Mouse (Mus musculus) splenic B cell, adult 2 months (primary cell): Measurements from ENCODE around the gene Ltbp1.
"Not testable (repeated sequence)": the region's sequence is repeated elsewhere in the genome, so short reads cannot be mapped to it uniquely, and the experiment has no call there.

Experiments used
- DNase-seq: peaks from one replicate; pipeline ENCODE4 v3.0.0-alpha.2; 2011; ENCODE audit warnings: low read depth, low spot score
- H3K27me3 ChIP-seq: 2 replicates; pipeline ENCODE4 v1.6.1; 2012; ENCODE audit warnings: mild to moderate bottlenecking, low read length, moderate library complexity, mixed read lengths; ENCODE audit not compliant: control insufficient read depth, poor library complexity, insufficient read depth, severe bottlenecking
- H3K36me3 ChIP-seq: 2 replicates; pipeline ENCODE4 v1.6.1; 2012; ENCODE audit warnings: mild to moderate bottlenecking, low read length, moderate library complexity, mixed read lengths; ENCODE audit not compliant: control insufficient read depth, poor library complexity, insufficient read depth, severe bottlenecking

Gene Ltbp1

DNA sequence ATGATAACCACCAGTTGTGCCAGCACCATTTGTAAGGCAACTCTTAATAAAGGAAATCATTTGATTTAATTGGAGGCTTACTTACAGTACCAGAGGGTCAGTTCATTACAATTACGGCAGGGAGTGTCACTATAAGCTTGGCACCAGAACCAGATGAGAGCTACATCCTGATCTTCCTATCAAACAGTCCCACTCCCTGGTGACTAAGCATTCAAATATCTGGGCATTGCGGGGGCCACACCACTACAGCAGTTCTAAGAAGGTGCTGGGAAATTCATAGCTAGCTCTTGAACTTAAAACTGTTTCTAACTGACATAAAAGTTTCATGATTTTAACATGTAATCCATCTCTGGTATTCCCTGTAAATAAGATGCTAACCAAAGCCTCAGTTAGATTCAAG, 134.4 kb downstream of the Ltbp1 start:
- no peak for DNase-seq

DNA sequence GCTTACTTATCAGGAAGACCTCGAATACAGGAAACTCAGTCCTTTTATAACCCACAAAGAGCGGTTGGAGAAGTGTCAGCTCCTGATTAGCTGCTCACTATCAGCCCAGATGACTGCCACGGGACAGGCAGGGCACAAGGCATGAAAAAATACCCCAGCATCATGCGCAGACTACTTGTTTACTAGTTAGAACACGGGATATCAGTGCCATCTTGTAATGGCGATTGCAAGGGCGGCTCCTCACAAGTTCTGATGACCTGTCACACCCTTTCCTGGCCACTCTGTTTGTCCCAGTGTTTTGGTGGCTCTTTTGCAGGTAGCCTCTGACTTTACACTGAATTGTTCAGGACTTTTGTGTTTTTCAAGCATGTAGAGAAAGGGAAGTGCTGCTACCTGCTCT, 137.5 kb downstream of the Ltbp1 start:
- not testable (repeated sequence) for H3K36me3 ChIP-seq, H3K27me3 ChIP-seq, DNase-seq

More for the DNA sequence above, 134.4 kb downstream of the Ltbp1 start:
- H3K27me3 ChIP-seq: no peaks in the 10 kb centered on the region
- no peaks in the 10 kb centered on the region for H3K36me3 ChIP-seq

DNA sequence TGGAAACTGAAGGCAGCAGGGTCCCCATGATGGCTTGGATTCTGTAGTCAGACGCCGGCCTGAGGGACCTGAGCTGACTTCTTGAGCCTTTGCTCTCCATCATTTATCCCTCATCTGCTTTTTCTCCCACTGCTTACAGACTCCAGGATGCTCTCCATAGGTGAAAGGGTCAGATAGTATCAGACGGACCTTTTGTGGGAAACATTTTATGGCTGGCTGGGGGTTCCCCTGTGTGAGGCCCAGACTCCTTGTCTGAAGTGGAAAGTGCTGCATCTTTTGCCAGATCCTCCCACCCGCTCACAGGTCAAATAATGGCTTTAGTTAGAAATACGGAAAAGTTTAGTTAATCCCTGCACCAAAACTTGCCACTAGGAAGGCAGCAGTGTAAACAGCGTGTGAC, 138.6 kb downstream of the Ltbp1 start:
- no peaks in the 10 kb centered on the region for H3K27me3 ChIP-seq
- no peaks in the 10 kb centered on the region for H3K36me3 ChIP-seq
- DNase-seq: no peak

DNA sequence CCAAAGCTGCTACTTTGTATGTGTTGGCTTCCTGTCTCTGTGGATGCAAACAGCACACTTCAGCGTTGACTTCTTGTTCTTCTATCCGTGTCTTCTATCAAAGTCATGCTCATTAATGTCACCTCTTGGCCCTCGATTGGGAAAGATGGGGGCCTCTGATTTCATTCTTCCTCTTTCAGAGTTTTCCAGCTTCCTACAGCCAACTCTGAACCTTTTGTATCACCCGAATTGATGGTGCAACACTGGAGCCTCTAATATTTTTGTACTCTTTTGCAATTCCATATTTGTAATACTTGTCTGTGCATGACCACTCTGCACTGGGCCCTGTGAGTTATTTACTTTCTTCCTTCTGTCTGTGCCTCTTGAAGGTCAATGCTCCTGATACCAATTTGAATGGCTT, 141.8 kb downstream of the Ltbp1 start:
- no peak for DNase-seq
- Histone ChIP-seq H3K27me3 (no peaks in the 10 kb centered on the region), H3K36me3 (no peaks in the 10 kb centered on the region)

DNA sequence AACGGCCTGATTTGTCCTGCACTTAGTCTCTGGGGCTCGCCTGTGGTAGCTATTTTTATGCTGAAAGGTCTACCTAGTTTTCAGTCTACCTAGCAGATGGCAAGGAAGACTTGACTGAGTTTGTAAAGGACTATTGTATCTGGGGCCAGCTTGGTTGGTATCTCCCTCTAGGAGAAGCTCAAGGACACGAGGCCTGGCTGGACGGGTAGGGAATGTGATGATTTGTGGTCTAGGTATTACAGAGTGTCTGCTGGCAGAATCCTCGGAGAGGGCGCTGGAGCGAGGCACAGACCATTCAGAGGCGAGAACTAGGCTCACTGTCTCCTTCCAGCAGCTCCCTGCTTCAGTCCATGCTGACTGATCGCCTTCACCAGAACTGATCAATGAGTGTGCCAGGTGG, 146.4 kb downstream of the Ltbp1 start:
- H3K27me3 ChIP-seq: no peaks in the 10 kb centered on the region
- no peak for DNase-seq

DNA sequence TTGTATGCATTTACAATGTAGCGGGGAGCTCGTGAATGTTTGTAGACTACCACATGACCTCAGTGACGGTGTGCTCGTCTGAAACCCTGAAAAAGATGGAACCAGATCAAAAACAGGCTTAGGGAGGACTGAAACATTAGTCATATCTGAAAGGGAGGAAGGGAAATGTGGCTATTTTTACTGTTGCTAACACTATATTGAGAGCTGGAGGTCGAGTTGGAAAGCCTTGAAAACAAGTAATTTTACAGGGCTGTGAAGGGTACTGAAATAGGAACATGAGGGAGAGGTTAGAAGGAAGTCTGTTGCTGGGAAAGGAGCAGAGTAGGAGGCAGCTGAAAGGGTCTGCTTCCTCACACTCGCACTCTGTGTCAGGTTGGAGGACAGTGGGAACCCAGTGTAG, 147.7 kb downstream of the Ltbp1 start:
- Histone ChIP-seq H3K36me3 (no peaks in the 10 kb centered on the region), H3K27me3 (no peaks in the 10 kb centered on the region)
- no peak for DNase-seq

More for the DNA sequence above, 146.4 kb downstream of the Ltbp1 start:
- H3K36me3 ChIP-seq: no peaks in the 10 kb centered on the region

DNA sequence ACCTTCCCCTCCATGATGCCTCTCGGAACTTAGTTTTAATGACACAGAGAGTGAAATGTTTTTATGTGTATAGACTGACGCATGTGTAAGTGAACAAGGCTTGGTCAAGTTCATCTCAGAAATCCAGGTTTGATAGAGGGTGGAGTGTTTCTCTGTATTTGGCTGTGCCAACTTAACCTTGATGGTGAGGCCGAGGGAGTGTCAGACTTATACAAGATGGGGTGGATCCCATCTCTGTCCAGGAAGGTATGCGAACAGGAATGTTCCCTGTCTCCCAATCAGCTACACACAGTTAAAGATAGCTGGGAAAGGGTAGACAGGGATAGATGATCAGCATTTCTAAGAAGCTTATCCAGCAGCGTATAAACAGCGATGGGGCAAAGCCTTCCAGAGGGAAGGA, 153.0 kb downstream of the Ltbp1 start:
- H3K36me3 ChIP-seq: no peaks in the 10 kb centered on the region
- DNase-seq: no peak
- no peaks in the 10 kb centered on the region for H3K27me3 ChIP-seq

DNA sequence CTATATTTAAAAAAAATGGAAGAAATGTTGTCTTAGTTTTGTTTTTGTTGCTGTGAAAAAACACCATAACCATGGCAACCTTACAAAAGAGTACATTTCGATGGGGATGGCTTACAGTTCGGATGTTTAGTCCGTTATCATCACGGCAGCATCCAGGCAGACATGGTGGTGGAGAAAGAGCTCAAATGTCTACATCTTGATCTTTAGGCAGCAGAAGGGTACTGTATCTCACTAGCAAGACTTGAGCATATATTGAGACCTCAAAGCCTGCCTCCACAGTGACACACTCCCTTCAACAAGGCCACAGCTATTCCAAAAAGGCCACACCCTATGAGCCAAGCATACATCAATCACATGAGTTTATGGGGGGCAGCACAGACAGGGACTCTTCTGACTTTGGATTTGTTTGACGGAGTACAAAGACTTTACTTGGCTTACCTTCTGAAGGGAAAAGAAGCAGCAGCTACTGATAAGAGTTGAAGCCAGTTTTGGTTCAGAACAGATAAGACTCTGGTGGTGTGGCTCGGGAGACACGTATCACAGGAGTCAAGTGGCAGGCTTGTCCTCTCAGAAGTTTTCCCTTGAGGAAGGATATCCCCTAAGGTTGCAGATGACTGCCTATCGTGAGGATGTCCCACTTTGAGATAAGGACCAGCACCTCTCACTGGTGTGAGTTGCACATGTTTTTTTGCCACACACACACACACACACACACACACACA, 153.9 kb downstream of the Ltbp1 start:
- Histone ChIP-seq H3K27me3 (no peaks in the 10 kb centered on the region), H3K36me3 (no peaks in the 10 kb centered on the region)
- DNase-seq: no peak

DNA sequence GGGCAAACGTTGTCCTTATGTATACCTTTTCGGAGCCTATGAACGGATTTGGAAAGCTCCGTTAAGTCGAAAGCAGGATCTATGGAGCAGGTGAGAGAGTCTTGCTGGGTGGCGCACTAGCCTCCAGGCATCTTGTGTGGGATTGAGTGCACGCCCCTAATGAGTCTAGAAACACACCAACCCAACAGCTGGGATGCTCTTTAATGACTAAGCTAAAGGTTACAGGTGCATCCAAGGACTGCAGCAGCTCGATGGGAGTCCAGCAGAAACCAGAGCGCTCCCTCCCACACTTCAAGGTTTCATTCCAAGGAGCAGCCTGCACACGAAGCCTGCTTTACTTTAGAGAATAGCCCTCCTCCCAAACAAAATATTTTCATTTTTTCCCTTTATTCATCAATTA, 155.7 kb downstream of the Ltbp1 start:
- no peaks in the 10 kb centered on the region for H3K27me3 ChIP-seq
- no peaks in the 10 kb centered on the region for H3K36me3 ChIP-seq
- DNase-seq: no peak

DNA sequence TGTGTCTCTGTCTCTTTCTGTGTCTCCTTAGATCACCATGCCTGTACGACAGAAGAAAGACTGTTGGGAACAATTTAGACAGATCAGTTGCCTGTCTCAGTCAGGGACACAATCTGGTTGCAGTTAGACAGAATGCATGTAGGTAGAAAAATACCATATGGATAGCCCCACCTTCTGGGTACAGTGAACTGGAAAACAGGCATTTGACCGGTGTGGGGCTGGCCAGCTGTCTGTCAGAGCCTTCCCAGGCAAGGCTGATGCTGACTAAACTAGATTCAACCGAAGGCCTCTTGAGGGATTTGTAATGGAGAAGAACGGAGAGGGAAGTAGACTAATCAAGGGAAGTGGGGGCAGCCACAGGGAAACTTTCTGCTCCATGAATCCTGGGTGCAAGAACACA, 156.6 kb downstream of the Ltbp1 start:
- H3K36me3 ChIP-seq: no peaks in the 10 kb centered on the region
- no peaks in the 10 kb centered on the region for H3K27me3 ChIP-seq
- no peak for DNase-seq

DNA sequence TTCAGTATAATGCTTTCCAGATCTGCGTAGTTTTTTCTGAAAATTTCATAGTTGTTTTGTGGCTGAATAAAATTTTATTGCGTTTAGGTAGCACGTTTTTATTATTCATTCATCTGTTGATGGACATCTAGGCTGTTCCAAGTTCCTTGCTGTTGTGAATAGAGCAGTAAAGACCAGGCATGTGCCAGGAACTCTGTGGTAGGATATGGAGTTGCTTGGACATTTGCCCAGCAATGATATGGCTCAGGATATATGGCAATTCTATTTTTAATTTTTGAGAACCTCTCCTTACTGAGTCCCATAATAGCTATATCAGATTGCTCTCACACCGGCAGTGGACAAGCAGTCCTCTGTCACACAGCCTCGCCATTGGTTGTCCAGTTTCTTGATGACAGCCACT, 159.2 kb downstream of the Ltbp1 start:
- Histone ChIP-seq H3K27me3 (no peaks in the 10 kb centered on the region), H3K36me3 (no peaks in the 10 kb centered on the region)
- no peak for DNase-seq

DNA sequence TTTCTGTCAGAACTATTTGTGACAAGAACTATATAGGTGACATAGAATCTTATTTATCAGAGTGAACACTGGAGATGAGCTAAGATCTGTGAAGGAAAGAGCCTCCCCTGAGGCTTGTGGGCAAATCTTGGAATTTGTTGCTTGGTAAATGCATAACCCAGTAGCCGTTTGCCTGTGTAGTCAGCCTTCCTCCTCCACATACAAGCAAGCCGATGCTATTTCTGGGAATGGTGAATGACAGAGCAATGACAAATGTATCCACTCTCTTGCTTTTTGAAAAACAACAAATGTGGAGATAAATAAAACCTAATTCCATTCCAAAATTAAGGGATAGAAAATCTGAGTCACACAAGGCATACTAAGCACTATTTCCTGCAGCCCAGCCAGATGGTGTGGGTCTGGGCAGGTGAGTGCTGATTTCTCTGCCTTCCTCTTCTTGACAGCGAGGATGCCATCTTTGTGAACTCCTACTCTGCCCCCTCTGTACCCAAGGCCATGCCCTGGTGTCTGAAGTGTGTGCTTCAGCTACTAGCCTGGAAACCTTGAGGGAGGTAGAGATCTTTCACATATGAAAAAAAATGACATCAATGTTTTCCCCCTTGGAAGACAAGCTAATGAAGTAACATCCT, 163.3 kb downstream of the Ltbp1 start:
- DNase-seq: no peak
- Histone ChIP-seq H3K27me3 (no peaks in the 10 kb centered on the region), H3K36me3 (no peaks in the 10 kb centered on the region)

DNA sequence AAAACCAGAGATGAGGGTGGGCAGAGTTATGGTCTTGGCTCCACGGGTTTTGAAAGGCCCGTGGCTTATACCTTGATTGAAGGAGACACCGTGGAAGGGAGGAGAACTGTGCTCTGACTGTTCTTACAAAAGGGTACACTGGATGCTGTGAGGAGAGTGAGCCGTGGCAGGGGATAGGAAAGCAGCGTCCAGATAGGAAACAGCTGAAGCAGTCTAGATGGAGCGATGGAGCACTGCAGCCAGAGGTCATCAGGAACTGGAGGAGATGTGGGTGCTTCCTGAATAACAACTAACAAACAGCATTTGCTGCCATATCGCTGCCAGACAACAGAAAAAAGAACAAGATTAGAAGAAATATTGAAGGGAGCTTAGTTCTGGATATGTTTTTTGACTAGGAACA, 166.3 kb downstream of the Ltbp1 start:
- Histone ChIP-seq H3K36me3 (no peaks in the 10 kb centered on the region), H3K27me3 (no peaks in the 10 kb centered on the region)
- DNase-seq: no peak

DNA sequence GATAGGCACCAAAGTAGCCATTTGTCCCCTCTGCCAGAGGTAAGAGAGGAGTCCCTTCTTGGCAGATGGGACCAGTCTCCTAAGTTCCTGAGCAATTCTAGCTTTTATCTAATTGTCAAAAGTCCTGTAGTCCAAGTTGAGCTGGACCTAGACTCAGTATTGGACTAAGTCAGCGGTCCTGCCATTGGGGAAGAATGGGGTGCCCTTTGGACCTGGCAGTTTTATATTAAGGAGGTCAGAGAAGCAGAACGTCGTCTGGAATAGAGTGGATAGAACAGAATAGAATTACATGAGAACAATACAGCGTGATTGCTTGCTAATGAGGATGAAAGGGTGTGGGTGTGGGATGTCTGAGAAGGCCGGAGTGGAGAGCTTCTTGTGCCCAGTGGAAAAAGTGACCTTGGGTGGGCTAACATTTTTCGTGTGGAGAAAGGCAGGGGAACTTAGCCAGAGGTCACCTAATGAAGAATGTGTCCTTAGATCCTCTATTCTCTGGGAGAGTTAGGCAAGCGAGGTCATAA, 167.4 kb downstream of the Ltbp1 start:
- H3K27me3 ChIP-seq: no peaks in the 10 kb centered on the region
- no peak for DNase-seq
- no peaks in the 10 kb centered on the region for H3K36me3 ChIP-seq

DNA sequence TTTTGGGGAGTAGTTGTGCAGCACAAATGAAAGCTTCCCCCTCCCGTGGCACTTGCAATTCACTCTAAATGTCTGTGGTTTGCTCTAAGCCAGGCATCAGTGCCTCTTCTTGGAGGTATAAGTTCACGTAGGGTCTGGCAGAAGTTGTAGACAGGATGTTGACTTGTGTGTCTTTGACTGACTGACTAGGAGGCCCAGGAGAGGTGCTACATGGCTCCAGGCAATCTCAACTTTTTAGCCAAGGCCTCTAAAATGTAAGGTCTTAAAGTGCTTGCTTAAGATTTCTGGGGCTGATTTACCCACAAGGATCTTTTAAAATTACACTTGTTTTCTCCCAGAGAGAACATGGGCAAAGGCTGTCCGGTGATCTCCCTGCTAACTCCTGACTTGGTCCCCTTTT, 169.1 kb downstream of the Ltbp1 start:
- Histone ChIP-seq H3K36me3 (no peaks in the 10 kb centered on the region), H3K27me3 (no peaks in the 10 kb centered on the region)
- DNase-seq: no peak
